Mouse (Mus musculus): Measurements from ENCODE around the gene Rgma. TPM values are rescaled to one million over a fixed set of nuclear protein-coding genes. Genes with fewer than 3 reads are reported as not detected.

Gene Rgma
- polyA plus RNA-seq, 1 experiment from 2014 or later = 2.8 TPM

DNA sequence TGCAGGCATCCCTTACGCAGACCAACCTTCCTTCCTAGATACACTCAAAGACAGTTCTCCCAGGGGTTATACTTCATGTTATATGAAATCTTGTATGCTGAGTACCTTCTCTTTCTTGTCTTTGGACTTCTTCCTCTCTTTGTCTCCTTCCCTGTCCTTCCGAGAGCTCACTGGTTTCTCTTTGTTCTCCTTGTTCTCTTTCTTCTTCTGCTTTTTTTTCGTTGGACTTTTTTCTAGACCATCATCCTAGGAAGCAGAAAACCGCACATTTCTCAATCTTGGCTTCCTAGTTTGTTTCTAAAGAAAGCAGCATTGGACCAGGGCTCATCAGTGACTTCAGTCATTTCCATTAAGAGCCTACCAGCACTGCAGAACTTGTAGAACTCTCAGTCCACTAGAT, 76.3 kb downstream of the Rgma start:
- no peak for ATAC-seq (replicated peaks; ENCODE audit: low FRiP score)
- no peaks in the 10 kb centered on the region for H3K4me1 ChIP-seq (replicated peaks; ENCODE audit: control insufficient read depth, insufficient read depth, low read length)
- H3K4me2 ChIP-seq = no peak overlapping the region
- no peaks in the 10 kb centered on the region for H3K9me3 ChIP-seq (ENCODE audit: control insufficient read depth, low read length)
- no peak overlapping the region for H3K9ac ChIP-seq (ENCODE audit: low read depth, low read length)
- WGBS = 83% methylated on average over 4 of the region's 4 CpGs
- no peak overlapping the region for H3K27ac ChIP-seq (ENCODE audit: low read depth, low read length)
- no peak overlapping the region for H3K4me3 ChIP-seq (ENCODE audit: low read depth, low read length)
- no peak for DNase-seq (ENCODE audit: low spot score)
- H3K36me3 ChIP-seq (ENCODE audit: control insufficient read depth, insufficient read depth, low read length) = peaks cover 86% of the 10 kb centered on the region
- H3K27me3 ChIP-seq (replicated peaks; ENCODE audit: control insufficient read depth, insufficient read depth, low read length) = no peaks in the 10 kb centered on the region

GRCm38 (mm10) chr7:73452187-73452808, 77.0 kb downstream of the Rgma start:
- H3K4me1 ChIP-seq (replicated peaks; ENCODE audit: control insufficient read depth, insufficient read depth, low read length) = no peaks in the 10 kb centered on the region
- H3K36me3 ChIP-seq (ENCODE audit: control insufficient read depth, insufficient read depth, low read length) = peaks cover 81% of the 10 kb centered on the region
- no peak overlapping the region for H3K4me3 ChIP-seq (ENCODE audit: low read depth, low read length)
- DNase-seq (ENCODE audit: low spot score) (no peak), ATAC-seq (replicated peaks; ENCODE audit: low FRiP score) (no peak)
- H3K9me3 ChIP-seq (ENCODE audit: control insufficient read depth, low read length) = no peaks in the 10 kb centered on the region
- H3K27me3 ChIP-seq (replicated peaks; ENCODE audit: control insufficient read depth, insufficient read depth, low read length) = no peaks in the 10 kb centered on the region
- 92% methylated on average over 3 of the region's 3 CpGs for WGBS
- no peak overlapping the region for H3K27ac ChIP-seq (ENCODE audit: low read depth, low read length)
- no peak overlapping the region for H3K4me2 ChIP-seq
- no peak overlapping the region for H3K9ac ChIP-seq (ENCODE audit: low read depth, low read length)

DNA sequence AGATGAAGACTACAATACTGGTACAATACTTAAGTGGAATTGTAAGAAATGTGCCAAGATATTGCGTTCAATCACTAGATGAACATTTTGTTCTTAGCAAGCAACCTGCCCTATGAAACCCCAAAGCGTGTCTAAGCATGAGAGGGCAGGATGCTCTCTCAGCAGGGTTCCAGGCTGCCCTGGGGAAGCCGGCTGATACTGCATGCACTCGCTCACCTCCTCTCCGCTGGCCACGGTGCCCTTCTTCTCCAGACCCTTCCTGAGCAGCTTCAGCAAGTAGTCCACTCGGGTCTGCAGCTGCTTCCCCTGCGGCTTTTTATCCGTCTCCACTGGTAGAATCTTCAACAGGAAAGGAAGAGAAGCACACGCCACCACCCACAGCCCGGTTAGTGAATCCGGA, 78.8 kb downstream of the Rgma start:
- no peak overlapping the region for H3K27ac ChIP-seq (ENCODE audit: low read depth, low read length)
- H3K4me2 ChIP-seq = no peak overlapping the region
- 96% methylated on average over 12 of the region's 12 CpGs for WGBS
- H3K27me3 ChIP-seq (replicated peaks; ENCODE audit: control insufficient read depth, insufficient read depth, low read length) = no peaks in the 10 kb centered on the region
- DNase-seq (ENCODE audit: low spot score) (no peak), ATAC-seq (replicated peaks; ENCODE audit: low FRiP score) (no peak)
- no peaks in the 10 kb centered on the region for H3K4me1 ChIP-seq (replicated peaks; ENCODE audit: control insufficient read depth, insufficient read depth, low read length)
- no peak overlapping the region for H3K4me3 ChIP-seq (ENCODE audit: low read depth, low read length)
- H3K9ac ChIP-seq (ENCODE audit: low read depth, low read length) = no peak overlapping the region
- H3K36me3 ChIP-seq (ENCODE audit: control insufficient read depth, insufficient read depth, low read length) = peaks cover 72% of the 10 kb centered on the region
- H3K9me3 ChIP-seq (ENCODE audit: control insufficient read depth, low read length) = no peaks in the 10 kb centered on the region

DNA sequence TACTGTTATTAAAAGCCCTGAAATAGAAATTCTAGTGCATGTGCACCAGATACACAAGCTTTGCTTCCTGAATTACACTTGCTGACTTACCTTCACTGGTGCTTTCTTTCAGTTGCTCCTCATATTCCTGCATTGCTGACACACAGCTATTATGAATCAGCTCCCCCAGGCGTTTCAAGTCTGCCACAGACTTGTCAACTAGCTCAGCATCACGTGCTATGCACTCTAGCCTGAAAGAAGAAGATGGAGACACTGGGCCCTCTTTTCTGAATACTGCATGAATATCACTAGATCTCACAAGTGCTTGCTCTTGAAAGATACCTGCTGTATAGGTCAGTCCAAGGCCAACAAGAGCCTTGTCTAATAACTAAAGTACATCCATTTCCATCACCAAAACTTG, 88.2 kb downstream of the Rgma start:
- H3K27me3 ChIP-seq (replicated peaks; ENCODE audit: control insufficient read depth, insufficient read depth, low read length) = no peaks in the 10 kb centered on the region
- no peak overlapping the region for H3K9ac ChIP-seq (ENCODE audit: low read depth, low read length)
- no peak overlapping the region for H3K4me3 ChIP-seq (ENCODE audit: low read depth, low read length)
- no peak overlapping the region for H3K27ac ChIP-seq (ENCODE audit: low read depth, low read length)
- no peaks in the 10 kb centered on the region for H3K9me3 ChIP-seq (ENCODE audit: control insufficient read depth, low read length)
- H3K4me1 ChIP-seq (replicated peaks; ENCODE audit: control insufficient read depth, insufficient read depth, low read length) = no peaks in the 10 kb centered on the region
- peaks cover 66% of the 10 kb centered on the region for H3K36me3 ChIP-seq (ENCODE audit: control insufficient read depth, insufficient read depth, low read length)
- no peak overlapping the region for H3K4me2 ChIP-seq
- WGBS = 86% methylated on average over 2 of the region's 2 CpGs
- ATAC-seq (replicated peaks; ENCODE audit: low FRiP score) (no peak), DNase-seq (ENCODE audit: low spot score) (no peak)

GRCm38 (mm10) chr7:73467741-73468140, 92.4 kb downstream of the Rgma start:
- no peaks in the 10 kb centered on the region for H3K9me3 ChIP-seq (ENCODE audit: control insufficient read depth, low read length)
- no peak overlapping the region for H3K27ac ChIP-seq (ENCODE audit: low read depth, low read length)
- no peak for ATAC-seq (replicated peaks; ENCODE audit: low FRiP score)
- H3K4me2 ChIP-seq = no peak overlapping the region
- peaks cover 74% of the 10 kb centered on the region for H3K36me3 ChIP-seq (ENCODE audit: control insufficient read depth, insufficient read depth, low read length)
- no peaks in the 10 kb centered on the region for H3K27me3 ChIP-seq (replicated peaks; ENCODE audit: control insufficient read depth, insufficient read depth, low read length)
- over 99% methylated on average over 3 of the region's 3 CpGs for WGBS
- H3K4me3 ChIP-seq (ENCODE audit: low read depth, low read length) = no peak overlapping the region
- H3K4me1 ChIP-seq (replicated peaks; ENCODE audit: control insufficient read depth, insufficient read depth, low read length) = no peaks in the 10 kb centered on the region
- no peak for DNase-seq (ENCODE audit: low spot score)
- no peak overlapping the region for H3K9ac ChIP-seq (ENCODE audit: low read depth, low read length)

Other genes starting within 250 kb of the Rgma start
- 30.9 and 34.5 TPM in 2 replicates for gene Chd2, start 166.3 kb downstream of the Rgma start, polyA plus RNA-seq (2014; fragmentation: Nextera tagmentation; extraction: Ambion mirVana)